Mouse (Mus musculus) kidney, adult 2 months (tissue): ENCODE data around the gene Tas2r143. TPM values are rescaled to one million over a fixed set of nuclear protein-coding genes. Genes with fewer than 3 reads are reported as not detected.
A peak's percentile ranks its signal among the peaks of the same experiment; 100 is the strongest.

Experiments
- DNase-seq: peaks from one replicate; pipeline ENCODE4 v3.0.0; 2021
- H3K27ac ChIP-seq: fragments of 200-500 bp; 2 replicates; pipeline ENCODE4 v1.5.1; 2012; ENCODE audit warnings: low read depth, low read length, control low read depth, inconsistent platforms; ENCODE audit not compliant: insufficient read depth
- H3K27me3 ChIP-seq: fragments of 200-500 bp; replicated peaks from 2 replicates; pipeline ENCODE4 v1.6.1; 2012; ENCODE audit warnings: mild to moderate bottlenecking, moderate library complexity, low read length, inconsistent platforms; ENCODE audit not compliant: control insufficient read depth, insufficient read depth
- H3K36me3 ChIP-seq: fragments of 200-500 bp; 2 replicates; pipeline ENCODE4 v1.6.1; 2012; ENCODE audit warnings: mild to moderate bottlenecking, moderate library complexity, low read length, inconsistent platforms; ENCODE audit not compliant: control insufficient read depth, insufficient read depth
- H3K4me1 ChIP-seq: fragments of 200-500 bp; 2 replicates; pipeline ENCODE4 v1.6.1; 2011; ENCODE audit warnings: low read length; ENCODE audit not compliant: control insufficient read depth, insufficient read depth
- H3K4me3 ChIP-seq: fragments of 200-500 bp; 2 replicates; pipeline ENCODE4 v1.5.1; 2011; ENCODE audit warnings: mild to moderate bottlenecking, low read depth, low read length, control low read depth; ENCODE audit not compliant: insufficient read depth
- CTCF ChIP-seq: fragments of 200-500 bp; conservative IDR thresholded peaks from 2 replicates; pipeline ENCODE4 v1.5.1; 2011; ENCODE audit warnings: low read depth, mild to moderate bottlenecking, control low read depth, low read length, moderate library complexity, mixed read lengths; ENCODE audit not compliant: insufficient read depth, insufficient read length
- POLR2A ChIP-seq: fragments of 200-500 bp; IDR thresholded peaks from one replicate; pipeline ENCODE4 v1.6.1; 2011; ENCODE audit warnings: low read depth, low read length, control low read depth
- WGBS: fragments of 180-500 bp; shearing (Covaris S2); methylation state at CpG from one replicate; pipeline ENCODE4 v1.1.7; 2018; 5-methylcytosine and 5-hydroxymethylcytosine counted together
- polyA plus RNA-seq: library from polyadenylated mRNA; depleted of rRNA; stranded (reverse); fragments of >200 nt; gene quantifications from 2 replicates; pipeline ENCODE4 v1.2.3, GENCODE M21; 2012

The Tas2r143 gene
- polyA plus RNA-seq, 1 experiment = not detected

DNA sequence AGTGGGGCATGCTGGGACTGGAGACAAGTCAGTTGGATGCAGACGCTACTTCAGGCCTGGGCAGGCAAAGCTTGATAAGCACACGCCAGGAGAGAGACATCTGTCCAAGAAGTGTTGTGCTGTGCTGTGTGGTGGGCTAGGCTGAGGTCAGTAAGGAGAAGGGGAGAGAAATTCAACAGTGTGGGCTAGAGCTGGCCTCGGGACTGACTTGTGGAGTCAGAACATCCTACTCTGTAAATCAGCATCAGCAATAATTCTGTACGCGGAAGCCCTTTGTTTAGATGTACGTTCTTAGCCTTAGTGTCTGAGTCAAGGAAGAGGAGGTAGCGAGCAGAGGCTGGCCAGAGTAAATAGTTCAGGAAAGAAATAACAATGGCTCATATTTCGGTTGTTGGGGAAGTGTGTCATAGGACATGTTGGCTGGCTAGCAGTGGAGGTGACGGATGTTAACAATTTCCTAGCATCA is 18.1 kb upstream of the Tas2r143 start:
- TF ChIP-seq POLR2A (no peak), CTCF (no peak)
- Histone ChIP-seq H3K27me3 (no peaks in the 10 kb centered on the region; the same call in 1 of the 2 replicates), H3K4me1 (peaks cover 4% of the 10 kb centered on the region; the same call in 1 of the 2 replicates), H3K4me3 (no peak overlapping the region), H3K27ac (peak overlapping the region; percentile 78; the same call in 1 of the 2 replicates), H3K36me3 (no peaks in the 10 kb centered on the region)
- 35% methylated on average over 9 of the region's 9 CpGs for WGBS
- peak; percentile 71 for DNase-seq

DNA sequence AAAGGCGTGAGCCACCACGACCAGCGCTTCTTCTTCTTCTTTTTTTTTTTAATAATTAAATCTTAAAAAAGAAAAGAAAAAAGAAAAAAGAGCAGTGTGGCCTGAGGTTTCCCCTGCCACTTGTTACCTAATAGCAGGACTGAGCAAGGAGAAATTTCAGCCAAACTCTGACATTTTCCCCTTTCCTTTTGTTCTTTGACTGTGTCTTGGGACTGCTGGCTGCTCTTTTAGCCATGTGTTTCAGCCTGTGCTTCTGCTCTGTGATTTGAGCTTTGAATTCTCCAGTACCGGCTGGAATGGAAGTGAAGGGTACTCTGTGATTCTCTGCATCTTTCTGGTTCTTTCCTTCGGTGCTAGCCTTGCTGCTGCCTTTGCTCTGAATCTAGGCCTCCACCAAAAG is 16.7 kb upstream of the Tas2r143 start:
- no peaks in the 10 kb centered on the region; the same call in 1 of the 2 replicates for H3K27me3 ChIP-seq
- H3K36me3 ChIP-seq = no peaks in the 10 kb centered on the region
- no peak overlapping the region for H3K4me3 ChIP-seq
- DNase-seq = no peak
- 92% methylated on average over 5 of the region's 5 CpGs for WGBS
- H3K27ac ChIP-seq = no peak overlapping the region
- peaks cover 4% of the 10 kb centered on the region; the same call in 1 of the 2 replicates for H3K4me1 ChIP-seq
- no peak for TF ChIP-seq CTCF
- no peak for TF ChIP-seq POLR2A

DNA sequence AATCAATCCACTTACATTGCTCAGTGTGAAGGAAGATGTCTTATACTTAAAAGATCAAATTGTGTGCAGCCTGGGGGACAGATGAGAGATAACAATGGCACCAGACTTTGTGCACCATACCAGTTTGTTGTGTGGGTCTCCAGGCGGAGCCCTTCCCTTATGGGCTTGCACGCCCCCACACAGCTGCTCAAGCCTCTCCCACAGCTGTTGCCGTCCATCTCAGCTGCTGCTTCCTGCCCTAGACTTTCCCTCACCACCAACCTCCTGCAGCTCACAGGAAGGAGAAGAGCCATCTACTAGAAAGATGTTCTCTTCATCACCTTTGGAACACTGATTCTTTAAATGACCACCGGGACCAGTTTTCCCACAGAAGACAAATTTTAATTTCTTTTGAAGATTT is 14.4 kb upstream of the Tas2r143 start:
- peaks cover 4% of the 10 kb centered on the region; the same call in 1 of the 2 replicates for H3K4me1 ChIP-seq
- H3K36me3 ChIP-seq = no peaks in the 10 kb centered on the region
- H3K4me3 ChIP-seq = no peak overlapping the region
- TF ChIP-seq POLR2A (no peak), CTCF (no peak)
- DNase-seq = no peak
- H3K27me3 ChIP-seq = no peaks in the 10 kb centered on the region; the same call in 1 of the 2 replicates
- no peak overlapping the region for H3K27ac ChIP-seq
- 69% methylated on average over 4 of the region's 4 CpGs for WGBS

DNA sequence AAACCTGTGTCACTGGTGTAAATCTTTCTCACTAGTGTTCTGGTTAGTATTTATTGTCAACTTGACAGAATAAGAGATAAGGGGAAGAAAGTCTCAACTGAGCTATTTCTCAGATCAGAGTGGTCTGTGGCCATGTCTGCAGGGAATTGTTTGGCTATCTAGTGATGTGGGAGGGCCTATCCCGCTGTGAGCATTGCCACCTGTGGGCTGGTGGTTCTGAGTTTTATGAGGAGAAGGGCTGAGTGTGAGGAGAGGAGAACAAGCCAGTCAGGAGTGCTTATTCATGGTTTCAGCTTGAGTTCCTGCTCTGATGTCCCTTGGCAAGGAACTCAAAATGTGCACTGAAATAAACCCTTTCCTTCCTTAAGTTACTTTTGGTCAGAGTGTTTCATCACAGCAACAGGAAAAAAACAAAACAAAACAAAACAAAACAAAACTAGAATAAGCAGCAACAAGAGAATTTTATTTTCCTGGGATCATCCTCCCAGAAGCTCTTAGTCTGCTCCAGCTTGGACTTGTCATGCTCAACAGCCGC is 8.2 kb upstream of the Tas2r143 start:
- WGBS = 26% methylated on average over 2 of the region's 2 CpGs
- H3K27ac ChIP-seq = peak overlapping the region; percentile 43; the same call in 1 of the 2 replicates
- peaks cover 3% of the 10 kb centered on the region; the same call in 1 of the 2 replicates for H3K4me1 ChIP-seq
- H3K27me3 ChIP-seq = no peaks in the 10 kb centered on the region
- DNase-seq = peak; percentile 30
- no peaks in the 10 kb centered on the region for H3K36me3 ChIP-seq
- no peak for TF ChIP-seq CTCF
- no peak for TF ChIP-seq POLR2A
- H3K4me3 ChIP-seq = no peak overlapping the region

DNA sequence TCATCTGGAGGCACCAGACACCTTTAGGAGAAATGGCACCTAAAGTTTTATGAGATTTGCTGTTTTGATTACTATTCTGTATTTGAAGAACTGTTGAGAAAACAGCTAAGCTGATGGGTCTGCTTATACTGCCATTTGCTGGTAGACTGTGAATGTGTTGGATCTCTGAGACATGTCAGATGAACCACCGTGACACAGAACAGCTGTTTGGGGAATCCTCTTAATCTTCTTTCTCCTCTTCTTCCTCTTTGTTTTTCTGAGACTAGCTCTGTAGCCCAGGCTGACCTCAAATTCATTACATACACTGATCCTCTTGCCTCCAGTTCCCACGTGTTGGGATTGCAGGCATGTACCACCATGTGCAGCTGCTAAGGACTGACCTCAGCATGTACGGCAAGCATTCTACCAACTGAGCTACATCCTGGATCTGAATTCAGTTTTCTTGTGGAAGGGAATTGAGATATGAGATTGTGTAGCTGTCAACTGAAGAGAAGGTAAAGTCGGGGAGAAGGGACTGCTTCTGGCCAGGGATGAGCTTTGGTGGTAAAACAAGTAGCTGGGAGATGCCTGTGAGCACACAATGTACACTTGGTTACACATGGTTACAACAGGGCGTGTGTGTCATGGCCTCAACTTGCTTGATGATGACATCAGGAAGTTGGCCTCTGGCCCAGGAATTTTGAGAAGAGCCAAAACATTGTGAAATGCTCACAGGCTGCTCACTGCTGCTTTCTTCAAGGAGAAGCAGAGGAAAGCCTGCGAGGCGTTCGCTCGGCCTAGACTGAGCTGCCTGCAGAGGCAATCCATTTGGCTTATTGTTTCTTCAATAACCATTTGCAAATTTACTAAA is 3.9 kb upstream of the Tas2r143 start:
- Histone ChIP-seq H3K4me1 (peaks cover 3% of the 10 kb centered on the region; the same call in 1 of the 2 replicates), H3K27me3 (no peaks in the 10 kb centered on the region), H3K36me3 (no peaks in the 10 kb centered on the region), H3K27ac (peak overlapping the region; percentile 54), H3K4me3 (no peak overlapping the region)
- WGBS = 46% methylated on average over 9 of the region's 9 CpGs
- DNase-seq = peak; percentile 93
- TF ChIP-seq POLR2A (no peak), CTCF (no peak)

DNA sequence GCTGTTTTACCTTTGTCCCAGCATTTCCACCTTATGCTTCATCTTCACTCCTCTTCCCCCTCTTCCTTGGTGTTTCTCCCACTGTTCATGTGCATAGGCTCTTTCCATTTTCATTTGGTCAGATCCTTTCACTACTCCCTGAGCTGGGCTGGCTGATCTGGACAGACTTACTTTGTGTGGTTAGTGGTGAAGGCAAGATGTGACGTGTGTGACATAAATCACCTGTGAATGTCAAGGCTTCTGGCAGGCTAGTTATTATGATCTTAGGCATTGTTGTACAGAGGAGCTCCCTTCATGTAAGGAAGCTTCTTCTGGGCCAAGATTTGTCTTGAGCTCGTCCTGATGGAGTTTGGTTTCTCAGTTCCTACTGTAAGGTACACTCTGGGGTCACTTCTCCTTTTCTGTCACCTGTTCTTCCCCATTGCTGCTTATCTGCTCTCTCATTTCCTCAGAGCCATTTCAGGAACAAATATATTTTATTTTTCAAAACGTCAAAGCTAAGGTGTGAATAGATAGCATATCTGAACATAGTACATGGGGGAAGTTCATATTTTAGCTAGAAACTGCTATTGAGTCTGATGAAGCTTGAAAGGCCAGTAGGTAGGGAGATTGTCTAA is 2.9 kb upstream of the Tas2r143 start:
- TF ChIP-seq CTCF (no peak), POLR2A (no peak)

More for the DNA sequence above, 2.9 kb upstream of the Tas2r143 start:
- no peak for DNase-seq
- WGBS = 62% methylated on average over 3 of the region's 3 CpGs
- Histone ChIP-seq H3K4me1 (peaks cover 3% of the 10 kb centered on the region; the same call in 1 of the 2 replicates), H3K27ac (no peak overlapping the region), H3K36me3 (no peaks in the 10 kb centered on the region), H3K27me3 (no peaks in the 10 kb centered on the region), H3K4me3 (no peak overlapping the region)
